Mouse (Mus musculus) embryonic facial prominence, embryonic 14.5 days (tissue): Measurements from ENCODE around the gene Slc16a1. TPM values are rescaled to one million over a fixed set of nuclear protein-coding genes. Genes with fewer than 3 reads are reported as not detected.
"Not testable (repeated sequence)": the region's sequence is repeated elsewhere in the genome, so short reads cannot be mapped to it uniquely, and the experiment has no call there.

Experiments
- ATAC-seq: fragments of 200-750 bp; cut with Nextera tagmentation; 2 replicates; pipeline ENCODE4 v1.8.0; 2017; ENCODE audit warnings: low read depth, moderate number of reproducible peaks, moderate TSS enrichment
- DNase-seq: peaks from one replicate; pipeline ENCODE4 v3.0.0-alpha.2; 2015; ENCODE audit warnings: low spot score
- H3K27ac ChIP-seq: fragments of 300-500 bp; sonication (generic); replicated peaks from 2 replicates; pipeline ENCODE4 v1.5.1; 2014; ENCODE audit warnings: low read depth, mild to moderate bottlenecking, low read length, moderate library complexity
- H3K27me3 ChIP-seq: fragments of 300-500 bp; sonication (generic); replicated peaks from 2 replicates; pipeline ENCODE4 v1.6.1; 2014; ENCODE audit warnings: low read length; ENCODE audit not compliant: control insufficient read depth, insufficient read depth
- H3K36me3 ChIP-seq: fragments of 300-500 bp; sonication (generic); 2 replicates; pipeline ENCODE4 v1.6.1; 2014; ENCODE audit warnings: low read length, mixed read lengths; ENCODE audit not compliant: control insufficient read depth, insufficient read depth
- H3K4me1 ChIP-seq: fragments of 300-500 bp; sonication (generic); 2 replicates; pipeline ENCODE4 v1.6.1; 2014; ENCODE audit warnings: antibody characterized with exemption, low read length; ENCODE audit not compliant: control insufficient read depth, insufficient read depth
- H3K4me2 ChIP-seq: fragments of 300-500 bp; sonication (generic); 2 replicates; pipeline ENCODE4 v1.6.1; 2014; ENCODE audit warnings: low read depth, mild to moderate bottlenecking, low read length, moderate library complexity, mixed read lengths
- H3K4me3 ChIP-seq: fragments of 300-500 bp; sonication (generic); 2 replicates; pipeline ENCODE4 v1.5.1; 2014; ENCODE audit warnings: low read depth, mild to moderate bottlenecking, low read length
- H3K9ac ChIP-seq: fragments of 300-500 bp; sonication (generic); 2 replicates; pipeline ENCODE4 v1.6.1; 2014; ENCODE audit warnings: low read depth, mild to moderate bottlenecking, low read length, moderate library complexity, mixed read lengths
- H3K9me3 ChIP-seq: fragments of 300-500 bp; sonication (generic); 2 replicates; pipeline ENCODE4 v1.6.1; 2016; ENCODE audit warnings: low read length; ENCODE audit not compliant: control insufficient read depth
- WGBS: fragments of 180-500 bp; shearing (Covaris S2); extraction: QIAGEN DNeasy Blood & Tissue Kit; methylation state at CpG from one replicate; pipeline ENCODE4 v1.1.7; 2014; 5-methylcytosine and 5-hydroxymethylcytosine counted together
- polyA plus RNA-seq: library from polyadenylated mRNA; unstranded; fragments of >200 nt; fragmentation: Nextera tagmentation; extraction: Ambion mirVana; gene quantifications from 2 replicates; pipeline ENCODE4 v1.2.1, GENCODE M21; 2014

The Slc16a1 gene
- polyA plus RNA-seq, 1 experiment from 2014 or later = 30.9 TPM

GRCm38 (mm10) chr3:104706446-104706845 is 68.0 kb downstream of the Slc16a1 start:
- no peak overlapping the region for H3K27ac ChIP-seq
- WGBS = 83% methylated on average over 2 of the region's 2 CpGs
- H3K4me2 ChIP-seq = no peak overlapping the region
- no peak for DNase-seq
- H3K9ac ChIP-seq = no peak overlapping the region
- ATAC-seq = no peak
- no peaks in the 10 kb centered on the region for H3K27me3 ChIP-seq
- H3K9me3 ChIP-seq = no peaks in the 10 kb centered on the region
- no peaks in the 10 kb centered on the region for H3K4me1 ChIP-seq
- H3K36me3 ChIP-seq = no peaks in the 10 kb centered on the region
- no peak overlapping the region for H3K4me3 ChIP-seq

GRCm38 (mm10) chr3:104706951-104707771 is 68.7 kb downstream of the Slc16a1 start:
- WGBS = 64% methylated on average over 6 of the region's 6 CpGs
- DNase-seq, H3K9me3 ChIP-seq, H3K27me3 ChIP-seq, H3K36me3 ChIP-seq, H3K27ac ChIP-seq, H3K4me2 ChIP-seq, H3K9ac ChIP-seq, H3K4me1 ChIP-seq, H3K4me3 ChIP-seq: not testable (repeated sequence)
- peak; percentile 79 for ATAC-seq

GRCm38 (mm10) chr3:104707772-104708144 is 69.3 kb downstream of the Slc16a1 start:
- DNase-seq = peak; percentile 11
- not testable (repeated sequence) for H3K9me3 ChIP-seq, H3K36me3 ChIP-seq, H3K27me3 ChIP-seq, H3K27ac ChIP-seq, H3K4me2 ChIP-seq, H3K4me3 ChIP-seq, H3K4me1 ChIP-seq, H3K9ac ChIP-seq
- WGBS = 38% methylated on average over 1 of the region's 1 CpGs
- ATAC-seq = peak; percentile 41; the same call in 1 of the 2 replicates

Other genes starting within 250 kb of the Slc16a1 start
- gene Lrig2, start 126.8 kb upstream of the Slc16a1 start, polyA plus RNA-seq = 16.1 and 22.2 TPM in 2 replicates
- gene Ppm1j, start 142.4 kb downstream of the Slc16a1 start, polyA plus RNA-seq = 3.4 and 3.7 TPM in 2 replicates
- 0.24 and 0.68 TPM in 2 replicates for gene Fam19a3, start 143.2 kb downstream of the Slc16a1 start, polyA plus RNA-seq
- gene Rhoc, start 149.7 kb downstream of the Slc16a1 start, polyA plus RNA-seq = 183 and 198 TPM in 2 replicates
- gene Mov10, start 179.9 kb downstream of the Slc16a1 start, polyA plus RNA-seq = 38.1 and 44.6 TPM in 2 replicates
- gene St7l, start 225.3 kb downstream of the Slc16a1 start, polyA plus RNA-seq = 32.8 and 35.3 TPM in 2 replicates
- gene Capza1, start 225.8 kb downstream of the Slc16a1 start, polyA plus RNA-seq = 192 and 219 TPM in 2 replicates